Comparison of ENCODE assay signal across 10 mouse cellular contexts in the genomic region with DNA sequence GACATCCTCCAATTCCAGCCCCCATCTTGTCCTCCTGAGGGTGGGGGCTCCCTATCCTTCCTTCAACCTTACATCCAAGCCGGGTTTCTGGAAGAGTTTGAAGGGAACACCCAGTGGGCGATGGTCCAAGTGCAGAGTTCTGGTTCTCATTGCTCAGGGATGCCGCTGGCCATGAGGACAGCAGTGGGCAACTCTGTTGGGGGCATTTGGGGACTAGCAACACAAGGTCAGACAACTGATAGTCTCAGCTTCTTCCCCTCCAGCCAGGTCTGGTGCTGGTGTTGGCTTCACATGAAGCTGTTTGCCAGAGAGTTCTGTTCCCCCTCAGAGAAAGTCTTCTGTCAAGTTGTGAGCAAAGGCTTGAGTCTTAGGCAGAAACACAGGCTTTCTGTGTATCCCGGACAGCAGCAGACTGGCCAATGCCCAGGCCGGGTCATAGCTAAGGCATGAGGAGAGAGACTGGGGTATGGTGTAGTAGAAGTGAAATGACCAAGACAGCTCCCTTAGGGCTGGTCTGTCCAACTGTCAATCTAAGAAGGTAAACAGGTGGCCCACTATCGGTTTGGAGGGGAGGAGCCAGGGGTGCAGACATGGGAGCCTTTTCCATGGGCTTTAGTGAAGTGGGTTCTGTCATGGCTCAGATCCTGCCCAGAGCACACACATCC. TPM values are rescaled to one million over a fixed set of nuclear protein-coding genes. Genes with fewer than 3 reads are reported as not detected.
DNase-seq lines count a peak whose midpoint lies in the region; ATAC-seq and TF ChIP-seq lines count a peak whose summit lies in the region.
"Had no signal": no experiment of that assay in that cellular context is flagged by ENCODE, and none has a peak within 500 bp of the region (broad histone marks: within the 10 kb centered on the region; RNA-seq: fewer than 3 reads in every experiment).

No protein-coding gene starts in this region.

- no peak overlapping the region for H3K4me3 ChIP-seq in heart, embryonic 10.5 days
- no peak overlapping the region for H3K4me3 ChIP-seq in heart, embryonic 11.5 days (ENCODE audit: low read depth, low read length)
- peak overlapping the region; percentile 24 for H3K4me3 ChIP-seq in embryonic facial prominence, embryonic 15.5 days (replicated peaks)
- H3K4me3 ChIP-seq in limb, embryonic 10.5 days: no peak overlapping the region
- no peak overlapping the region for H3K4me3 ChIP-seq in midbrain, embryonic 16.5 days (ENCODE audit: low read depth, low read length)
- H3K4me3 ChIP-seq in liver, postnatal 0 days (ENCODE audit: low read depth, low read length): no peak overlapping the region
- H3K4me3 ChIP-seq in midbrain, embryonic 10.5 days: no peak overlapping the region

- TF ChIP-seq EP300 in liver, postnatal 0 days (IDR thresholded peaks at IDR 0.05; ENCODE audit: low read depth): no peak

- H3K27ac ChIP-seq in heart, embryonic 10.5 days: no peak overlapping the region
- no peak overlapping the region for H3K27ac ChIP-seq in heart, embryonic 11.5 days (ENCODE audit: low read depth, low read length)
- peak overlapping the region; percentile 79 for H3K27ac ChIP-seq in embryonic facial prominence, embryonic 15.5 days (replicated peaks)
- 0 out of 2 replicates have a peak overlapping the region, but pooled peaks have one; percentile 82 for H3K27ac ChIP-seq in limb, embryonic 10.5 days
- H3K27ac ChIP-seq in midbrain, embryonic 16.5 days (ENCODE audit: low read length): no peak overlapping the region
- no peak overlapping the region for H3K27ac ChIP-seq in liver, postnatal 0 days (ENCODE audit: low read depth)
- no peak overlapping the region for H3K27ac ChIP-seq in midbrain, embryonic 10.5 days (replicated peaks)
- H3K27ac ChIP-seq: neural tube, embryonic 15.5 days had no signal

- WGBS in heart, embryonic 10.5 days: 81% methylated on average over 6 of the region's 6 CpGs
- 86% methylated on average over 6 of the region's 6 CpGs for WGBS in heart, embryonic 11.5 days (ENCODE audit: insufficient replicate concordance)
- WGBS in embryonic facial prominence, embryonic 15.5 days: 66% methylated on average over 6 of the region's 6 CpGs
- WGBS in limb, embryonic 10.5 days: 92% methylated on average over 6 of the region's 6 CpGs
- WGBS in midbrain, embryonic 16.5 days: 93% methylated on average over 6 of the region's 6 CpGs
- 65% methylated on average over 6 of the region's 6 CpGs for WGBS in liver, postnatal 0 days (ENCODE audit: insufficient replicate concordance)
- WGBS in midbrain, embryonic 10.5 days: 88% methylated on average over 6 of the region's 6 CpGs

- H3K36me3 ChIP-seq in heart, embryonic 10.5 days: no peaks in the 10 kb centered on the region
- H3K36me3 ChIP-seq in heart, embryonic 11.5 days (ENCODE audit: control insufficient read depth, insufficient read depth, low read length): no peaks in the 10 kb centered on the region
- no peaks in the 10 kb centered on the region for H3K36me3 ChIP-seq in embryonic facial prominence, embryonic 15.5 days
- H3K36me3 ChIP-seq in limb, embryonic 10.5 days: no peaks in the 10 kb centered on the region
- no peaks in the 10 kb centered on the region for H3K36me3 ChIP-seq in midbrain, embryonic 16.5 days (ENCODE audit: control insufficient read depth, insufficient read depth, low read length)
- no peaks in the 10 kb centered on the region for H3K36me3 ChIP-seq in liver, postnatal 0 days (replicated peaks; ENCODE audit: insufficient read depth, low read length)
- H3K36me3 ChIP-seq in midbrain, embryonic 10.5 days: no peaks in the 10 kb centered on the region
- H3K36me3 ChIP-seq: neural tube, embryonic 15.5 days had no signal

- H3K4me1 ChIP-seq in heart, embryonic 10.5 days: peaks cover 32% of the 10 kb centered on the region
- H3K4me1 ChIP-seq in heart, embryonic 11.5 days (ENCODE audit: control insufficient read depth, insufficient read depth, low read length): 0 out of 2 replicates have a peak, but pooled peaks cover 4% of the 10 kb centered on the region
- peaks cover 45% of the 10 kb centered on the region for H3K4me1 ChIP-seq in embryonic facial prominence, embryonic 15.5 days
- peaks cover 38% of the 10 kb centered on the region for H3K4me1 ChIP-seq in limb, embryonic 10.5 days
- no peaks in the 10 kb centered on the region for H3K4me1 ChIP-seq in midbrain, embryonic 16.5 days (ENCODE audit: control insufficient read depth, insufficient read depth, low read length)
- H3K4me1 ChIP-seq in liver, postnatal 0 days (ENCODE audit: insufficient read depth): peaks cover 4% of the 10 kb centered on the region; the same call in 1 of the 2 replicates
- peaks cover 36% of the 10 kb centered on the region for H3K4me1 ChIP-seq in midbrain, embryonic 10.5 days

- H3K27me3 ChIP-seq in heart, embryonic 10.5 days (ENCODE audit: insufficient read depth, poor library complexity, severe bottlenecking): peaks cover 13% of the 10 kb centered on the region; the same call in 1 of the 2 replicates
- H3K27me3 ChIP-seq in heart, embryonic 11.5 days (ENCODE audit: control insufficient read depth, insufficient read depth, low read length): no peaks in the 10 kb centered on the region
- no peaks in the 10 kb centered on the region for H3K27me3 ChIP-seq in embryonic facial prominence, embryonic 15.5 days
- 0 out of 2 replicates have a peak, but pooled peaks cover 4% of the 10 kb centered on the region for H3K27me3 ChIP-seq in limb, embryonic 10.5 days (ENCODE audit: low read depth, poor library complexity, severe bottlenecking)
- no peaks in the 10 kb centered on the region for H3K27me3 ChIP-seq in midbrain, embryonic 16.5 days (ENCODE audit: control insufficient read depth, insufficient read depth, low read depth, low read length)
- H3K27me3 ChIP-seq in liver, postnatal 0 days (ENCODE audit: insufficient read depth, low read length): no peaks in the 10 kb centered on the region
- peaks cover 15% of the 10 kb centered on the region for H3K27me3 ChIP-seq in midbrain, embryonic 10.5 days (ENCODE audit: low read depth, poor library complexity, severe bottlenecking)
- H3K27me3 ChIP-seq: neural tube, embryonic 15.5 days had no signal

- H3K9me3 ChIP-seq in heart, embryonic 10.5 days: no peaks in the 10 kb centered on the region
- H3K9me3 ChIP-seq in heart, embryonic 11.5 days (replicated peaks; ENCODE audit: control insufficient read depth, low read length): no peaks in the 10 kb centered on the region
- H3K9me3 ChIP-seq in embryonic facial prominence, embryonic 15.5 days (replicated peaks): no peaks in the 10 kb centered on the region
- H3K9me3 ChIP-seq in limb, embryonic 10.5 days (replicated peaks): no peaks in the 10 kb centered on the region
- no peaks in the 10 kb centered on the region for H3K9me3 ChIP-seq in midbrain, embryonic 16.5 days (replicated peaks; ENCODE audit: control insufficient read depth, low read length, poor library complexity, severe bottlenecking)
- H3K9me3 ChIP-seq in liver, postnatal 0 days (ENCODE audit: low read length): no peaks in the 10 kb centered on the region
- no peaks in the 10 kb centered on the region for H3K9me3 ChIP-seq in midbrain, embryonic 10.5 days (replicated peaks)
- H3K9me3 ChIP-seq: neural tube, embryonic 15.5 days had no signal

- ATAC-seq in heart, embryonic 11.5 days (replicated peaks; ENCODE audit: insufficient number of reproducible peaks, low FRiP score, low TSS enrichment): no peak
- no peak for ATAC-seq in embryonic facial prominence, embryonic 15.5 days (ENCODE audit: insufficient number of reproducible peaks, low FRiP score, low TSS enrichment, low read depth)
- no peak for ATAC-seq in midbrain, embryonic 16.5 days
- ATAC-seq in liver, postnatal 0 days: no peak
- ATAC-seq: CD4-positive, CD25-positive, alpha-beta regulatory T cell, adult 4 months had no signal

- no peak overlapping the region for H3K9ac ChIP-seq in heart, embryonic 11.5 days (ENCODE audit: low read depth, low read length)
- H3K9ac ChIP-seq in embryonic facial prominence, embryonic 15.5 days: no peak overlapping the region
- H3K9ac ChIP-seq in midbrain, embryonic 16.5 days (ENCODE audit: low read depth, low read length): no peak overlapping the region
- H3K9ac ChIP-seq in liver, postnatal 0 days (replicated peaks): no peak overlapping the region
- H3K9ac ChIP-seq: neural tube, embryonic 15.5 days had no signal

- peak; percentile 68 for DNase-seq in heart, embryonic 10.5 days (ENCODE audit: low spot score)
- peak; percentile 88 for DNase-seq in NIH3T3 (ENCODE audit: low read depth)
- DNase-seq in limb, embryonic 10.5 days (ENCODE audit: low spot score): no peak
- DNase-seq in liver, postnatal 0 days: no peak
- no peak for DNase-seq in midbrain, embryonic 10.5 days (ENCODE audit: low spot score)

- no peak for TF ChIP-seq CTCF in liver, postnatal 0 days (IDR thresholded peaks at IDR 0.05; ENCODE audit: low read depth)

- H3K4me2 ChIP-seq in heart, embryonic 11.5 days: no peak overlapping the region
- peak overlapping the region; percentile 45 for H3K4me2 ChIP-seq in embryonic facial prominence, embryonic 15.5 days (replicated peaks)
- H3K4me2 ChIP-seq in midbrain, embryonic 16.5 days (ENCODE audit: low read length): no peak overlapping the region
- no peak overlapping the region for H3K4me2 ChIP-seq in liver, postnatal 0 days (ENCODE audit: low read depth, low read length)

RNA-seq across cellular contexts. Expression of gene Mrgprf, which starts 0.8 kb away (rescaled TPM):
- polyA plus RNA-seq in heart, embryonic 10.5 days (2016; fragmentation: Nextera tagmentation; extraction: Ambion mirVana): 0.17 and 0.21 TPM in 2 replicates
- polyA plus RNA-seq in heart, embryonic 11.5 days (2014; fragmentation: Nextera tagmentation; extraction: Ambion mirVana): 0.11 and 0.17 TPM in 2 replicates
- 8.1 and 10.1 TPM in 2 replicates for polyA plus RNA-seq in embryonic facial prominence, embryonic 15.5 days (2015; fragmentation: Nextera tagmentation; extraction: Ambion mirVana)
- 0.09 TPM in 1 of 2 replicates, not detected in the other for polyA plus RNA-seq in limb, embryonic 10.5 days (2016; fragmentation: Nextera tagmentation; extraction: Ambion mirVana)
- polyA plus RNA-seq in midbrain, embryonic 16.5 days (2015; fragmentation: Nextera tagmentation; extraction: Ambion mirVana): 1.9 and 3.8 TPM in 2 replicates
- polyA plus RNA-seq in liver, postnatal 0 days (2015; fragmentation: Nextera tagmentation; extraction: Ambion mirVana): 0.16 and 0.24 TPM in 2 replicates
- polyA plus RNA-seq in midbrain, embryonic 10.5 days (2016; fragmentation: Nextera tagmentation; extraction: Ambion mirVana): 0.37 and 0.63 TPM in 2 replicates
- polyA plus RNA-seq: CD4-positive, CD25-positive, alpha-beta regulatory T cell, adult 4 months had no signal

RNA-seq across cellular contexts. Expression of gene Mrgprd, which starts 13.2 kb away (rescaled TPM):
- polyA plus RNA-seq in heart, embryonic 10.5 days (2016; fragmentation: Nextera tagmentation; extraction: Ambion mirVana): not detected in 2 replicates
- not detected in 2 replicates for polyA plus RNA-seq in heart, embryonic 11.5 days (2014; fragmentation: Nextera tagmentation; extraction: Ambion mirVana)
- not detected in 2 replicates for polyA plus RNA-seq in embryonic facial prominence, embryonic 15.5 days (2015; fragmentation: Nextera tagmentation; extraction: Ambion mirVana)
- polyA plus RNA-seq in limb, embryonic 10.5 days (2016; fragmentation: Nextera tagmentation; extraction: Ambion mirVana): not detected in 2 replicates
- polyA plus RNA-seq in midbrain, embryonic 16.5 days (2015; fragmentation: Nextera tagmentation; extraction: Ambion mirVana): not detected in 2 replicates
- polyA plus RNA-seq in liver, postnatal 0 days (2015; fragmentation: Nextera tagmentation; extraction: Ambion mirVana): not detected in 2 replicates
- not detected in 2 replicates for polyA plus RNA-seq in midbrain, embryonic 10.5 days (2016; fragmentation: Nextera tagmentation; extraction: Ambion mirVana)

RNA-seq across cellular contexts. Expression of gene Tpcn2, which starts 17.7 kb away (rescaled TPM):
- 5.7 and 5.8 TPM in 2 replicates for polyA plus RNA-seq in heart, embryonic 10.5 days (2016; fragmentation: Nextera tagmentation; extraction: Ambion mirVana)
- 2.1 and 3.1 TPM in 2 replicates for polyA plus RNA-seq in heart, embryonic 11.5 days (2014; fragmentation: Nextera tagmentation; extraction: Ambion mirVana)
- 12.2 and 12.3 TPM in 2 replicates for polyA plus RNA-seq in embryonic facial prominence, embryonic 15.5 days (2015; fragmentation: Nextera tagmentation; extraction: Ambion mirVana)
- 7.2 TPM in 2 replicates for polyA plus RNA-seq in limb, embryonic 10.5 days (2016; fragmentation: Nextera tagmentation; extraction: Ambion mirVana)
- polyA plus RNA-seq in midbrain, embryonic 16.5 days (2015; fragmentation: Nextera tagmentation; extraction: Ambion mirVana): 1.5 and 2.7 TPM in 2 replicates
- polyA plus RNA-seq in liver, postnatal 0 days (2015; fragmentation: Nextera tagmentation; extraction: Ambion mirVana): 2.2 and 2.3 TPM in 2 replicates
- 5.4 and 6.8 TPM in 2 replicates for polyA plus RNA-seq in midbrain, embryonic 10.5 days (2016; fragmentation: Nextera tagmentation; extraction: Ambion mirVana)

Comparison
In these comparisons a context has a peak if more than half of its experiments do, and no peak if none do; other contexts are left out.
1. DNase-seq: peak in heart, embryonic 10.5 days (single experiment) and NIH3T3 (single experiment); none in limb, embryonic 10.5 days (single experiment), liver, postnatal 0 days (single experiment) and midbrain, embryonic 10.5 days (single experiment).
2. H3K27ac ChIP-seq: peak in embryonic facial prominence, embryonic 15.5 days (single experiment) and limb, embryonic 10.5 days (single experiment); none in heart, embryonic 10.5 days (single experiment), heart, embryonic 11.5 days (single experiment), midbrain, embryonic 16.5 days (single experiment), liver, postnatal 0 days (single experiment) and midbrain, embryonic 10.5 days (single experiment).